Mouse (Mus musculus): ENCODE results near the gene Pusl1. TPM values are rescaled to one million over a fixed set of nuclear protein-coding genes. Genes with fewer than 3 reads are reported as not detected.

The Pusl1 gene
- 2.3 and 5.9 TPM in 2 replicates for total RNA-seq (2015; ENCODE audit: low replicate concordance)
- total RNA-seq (2017; ENCODE audit: low replicate concordance), result 2.2 and 5.3 TPM in 2 replicates

DNA sequence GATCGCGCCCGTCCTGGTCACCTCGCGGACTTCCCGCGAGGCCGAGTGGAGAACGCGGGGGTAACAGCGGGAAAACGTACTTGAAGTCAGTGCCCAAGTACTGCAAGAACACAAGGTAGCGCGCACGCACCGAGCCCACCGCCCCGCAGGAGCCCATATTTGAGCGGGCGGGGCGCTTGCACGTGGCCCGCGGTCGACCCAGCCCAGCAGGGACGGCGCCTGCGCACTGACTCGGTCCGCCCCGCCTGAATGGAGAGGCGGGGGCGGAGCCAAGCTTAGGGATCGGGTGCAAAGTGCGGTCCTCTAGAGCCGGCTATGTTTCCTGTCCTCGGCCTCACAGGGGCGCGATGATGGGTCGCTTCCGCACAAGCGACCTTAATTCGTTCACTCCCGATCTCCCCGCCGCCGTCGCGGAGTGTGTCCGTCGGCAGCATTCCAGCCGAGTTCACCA, at the start of gene Pusl1, which contains the start of gene Acap3:
Gene Pusl1, minus strand, starts transcription at position 231 of the 451 bp plus-strand sequence.
Gene Acap3, plus strand, starts transcription at position 272 of the 451 bp plus-strand sequence.
- peak; percentile 69 for ATAC-seq (replicated peaks; ENCODE audit: low FRiP score, poor library complexity, severe bottlenecking)

DNA sequence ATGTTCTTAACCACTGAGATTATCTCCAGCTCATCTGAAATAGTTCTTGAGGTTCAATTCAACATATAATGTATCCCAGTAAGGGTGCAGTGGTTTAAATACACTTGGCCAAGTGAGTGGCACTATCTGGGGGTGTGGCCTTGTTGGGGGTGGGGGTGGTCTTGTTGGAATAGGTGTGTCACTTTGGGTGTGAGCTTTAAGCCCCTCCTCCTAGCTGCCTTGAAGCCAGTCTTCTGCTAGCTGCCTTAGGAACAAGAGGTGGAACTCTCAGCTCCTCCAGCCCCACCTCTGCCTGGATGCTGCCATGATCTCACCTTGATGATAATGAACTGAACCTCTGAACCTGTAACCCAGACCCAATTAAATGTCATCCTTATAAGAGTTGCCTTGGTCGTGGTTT, 40.5 kb upstream of the Pusl1 start:
- no peak for ATAC-seq (replicated peaks; ENCODE audit: low FRiP score, poor library complexity, severe bottlenecking)

DNA sequence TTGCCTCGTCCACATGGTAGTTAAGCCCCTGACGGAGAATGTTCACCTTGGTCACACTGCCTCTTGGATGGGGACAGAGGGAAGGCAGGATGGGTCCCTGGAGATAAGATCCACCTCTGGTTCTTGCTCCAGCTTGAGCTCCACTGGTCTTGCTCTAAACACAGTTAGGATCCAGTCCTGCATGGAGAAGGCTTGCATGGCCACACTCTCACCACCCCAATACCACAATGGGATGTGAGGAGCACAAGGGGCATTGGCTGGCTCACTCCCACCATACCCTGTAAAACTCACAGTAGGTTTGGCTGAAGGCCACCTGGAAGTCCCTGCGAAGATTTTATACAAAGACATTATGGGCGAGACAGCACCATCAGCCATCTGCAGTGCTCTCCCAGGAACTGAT, 17.2 kb upstream of the Pusl1 start:
- ATAC-seq (replicated peaks; ENCODE audit: low FRiP score, poor library complexity, severe bottlenecking), result no peak

DNA sequence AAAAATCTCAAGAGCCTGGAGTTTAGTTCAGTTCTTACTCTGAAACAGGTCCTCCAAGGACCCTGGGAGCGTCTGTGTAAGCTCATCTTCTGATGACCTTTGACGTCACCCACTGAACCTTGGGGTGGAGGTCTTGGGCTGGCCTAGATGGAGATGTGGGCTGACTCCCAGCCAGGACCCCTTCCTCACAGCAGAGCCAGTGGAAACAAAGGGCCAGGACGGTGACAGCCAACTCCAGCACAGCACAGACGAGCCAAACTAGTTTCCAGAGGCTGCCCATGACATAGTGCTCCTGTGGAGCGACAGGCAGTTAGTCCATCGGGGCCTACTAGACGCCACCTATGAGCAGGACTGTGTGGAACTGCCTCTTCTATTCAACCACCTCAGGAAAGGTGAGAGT, 16.7 kb upstream of the Pusl1 start:
- no peak for ATAC-seq (replicated peaks; ENCODE audit: low FRiP score, poor library complexity, severe bottlenecking)

DNA sequence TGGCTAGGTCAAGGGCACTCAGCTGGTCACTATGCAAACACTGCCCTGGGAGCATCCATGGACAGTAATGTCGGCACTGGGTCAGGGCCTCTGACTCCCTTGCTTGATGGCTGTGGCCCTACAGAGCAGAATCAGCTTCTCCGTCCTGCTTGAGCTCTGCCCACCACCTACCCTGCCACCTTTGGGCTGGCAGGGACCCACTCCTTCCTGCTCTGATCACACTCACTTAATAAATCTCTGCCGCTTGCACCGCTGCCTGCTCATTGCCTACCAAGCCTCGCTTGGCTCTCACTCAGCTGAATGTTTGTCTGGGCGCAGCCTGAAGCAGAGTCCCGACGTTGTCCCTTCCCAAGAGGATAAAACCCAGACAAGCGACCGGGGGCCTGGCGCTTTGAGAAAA, 15.4 kb upstream of the Pusl1 start:
- ATAC-seq (replicated peaks; ENCODE audit: low FRiP score, poor library complexity, severe bottlenecking), result no peak

DNA sequence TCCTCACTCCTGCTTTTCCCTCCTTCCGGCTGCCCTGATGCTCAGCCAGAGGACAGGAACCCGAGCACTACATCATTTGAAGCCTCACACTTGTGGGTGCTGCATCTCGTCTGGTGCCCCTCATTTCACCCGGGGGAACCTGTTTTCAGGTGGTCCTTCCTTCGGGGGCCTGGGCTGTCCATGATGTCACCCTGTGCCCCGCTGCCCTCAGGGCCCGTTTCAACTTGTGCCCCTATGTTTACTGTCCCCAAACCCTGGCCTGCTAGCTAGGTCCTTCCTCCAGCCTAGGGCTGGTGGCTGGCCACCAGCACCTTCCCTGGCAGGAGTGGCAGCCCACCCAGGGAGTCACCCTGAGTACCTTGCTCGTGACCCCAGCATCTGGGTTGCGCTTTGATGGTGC, 14.5 kb upstream of the Pusl1 start:
- ATAC-seq (replicated peaks; ENCODE audit: low FRiP score, poor library complexity, severe bottlenecking), result no peak

DNA sequence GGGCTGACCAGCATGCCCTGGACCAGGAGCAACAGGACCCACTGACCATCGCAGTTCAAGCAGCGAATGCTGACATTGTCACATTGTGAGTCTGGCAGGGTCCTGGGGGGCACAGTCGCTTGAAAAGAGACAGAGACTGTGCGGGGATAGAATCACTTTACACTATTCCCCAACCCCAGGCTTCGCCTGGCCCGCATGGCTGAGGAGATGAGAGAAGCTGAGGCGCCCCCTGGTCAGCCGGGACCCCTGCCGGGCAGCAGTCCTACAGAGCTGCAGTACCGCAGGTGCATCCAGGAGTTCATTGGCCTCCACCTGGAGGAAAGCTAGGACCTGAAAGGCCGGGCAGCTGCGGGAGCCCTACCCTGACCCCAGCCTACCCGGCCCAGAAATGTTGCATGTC, 14.1 kb upstream of the Pusl1 start:
- no peak for ATAC-seq (replicated peaks; ENCODE audit: low FRiP score, poor library complexity, severe bottlenecking)

DNA sequence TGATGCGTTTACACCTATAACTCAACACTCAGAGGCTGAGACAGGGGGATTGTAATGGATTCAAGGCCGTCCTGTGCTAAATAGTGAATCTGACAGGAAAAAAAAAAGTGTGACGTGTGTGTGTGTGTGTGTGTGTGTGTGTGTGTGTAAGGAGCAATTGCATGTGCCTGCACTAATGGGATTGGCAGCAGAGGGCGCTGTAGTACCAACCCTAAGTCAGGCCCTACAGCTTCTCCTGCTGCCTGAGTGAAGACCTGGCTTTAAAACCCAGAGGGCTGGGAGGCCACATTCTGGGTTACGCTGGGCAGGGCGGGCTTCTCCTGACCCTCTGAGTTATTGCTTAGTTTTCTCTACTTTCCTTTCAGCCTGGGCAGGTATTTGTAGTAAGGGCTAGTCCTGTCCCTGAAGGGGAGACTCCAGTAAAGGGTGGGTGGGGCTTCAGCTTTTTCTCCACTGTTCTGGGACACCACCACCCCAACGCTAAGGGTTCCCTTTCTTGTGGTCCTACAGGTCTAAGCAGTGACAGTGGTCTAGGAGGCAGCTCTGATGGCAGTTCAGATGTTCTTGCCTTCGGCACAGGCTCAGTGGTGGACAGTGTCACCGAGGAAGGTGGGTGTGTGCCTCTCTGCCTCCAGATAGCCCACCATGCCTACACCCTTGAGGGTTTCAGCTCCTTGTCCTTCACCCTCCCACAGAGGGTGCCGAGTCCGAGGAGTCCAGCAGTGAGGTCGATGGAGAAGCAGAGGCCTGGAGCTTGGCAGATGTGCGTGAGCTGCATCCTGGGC, 12.9 kb upstream of the Pusl1 start:
- no peak for ATAC-seq (replicated peaks; ENCODE audit: low FRiP score, poor library complexity, severe bottlenecking)

DNA sequence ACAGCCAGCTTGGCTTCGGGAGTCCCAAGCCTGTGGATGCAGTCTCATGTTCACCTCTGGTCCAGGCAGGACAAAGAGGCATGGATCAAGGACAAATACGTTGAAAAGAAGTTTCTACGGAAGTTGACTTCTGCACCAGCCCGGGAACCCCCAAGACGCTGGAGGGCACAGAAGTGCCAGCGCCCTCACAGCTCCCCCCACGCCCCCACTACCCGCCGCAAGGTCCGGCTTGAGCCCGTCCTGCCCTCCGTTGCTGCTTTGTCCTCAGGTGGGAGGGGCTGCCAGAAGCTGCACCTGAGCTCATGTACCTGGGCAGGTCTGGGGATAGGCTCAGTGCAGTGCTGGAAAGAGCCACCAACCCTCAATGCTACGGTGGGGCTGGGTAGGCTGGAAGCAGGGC, 11.7 kb upstream of the Pusl1 start:
- no peak for ATAC-seq (replicated peaks; ENCODE audit: low FRiP score, poor library complexity, severe bottlenecking)

DNA sequence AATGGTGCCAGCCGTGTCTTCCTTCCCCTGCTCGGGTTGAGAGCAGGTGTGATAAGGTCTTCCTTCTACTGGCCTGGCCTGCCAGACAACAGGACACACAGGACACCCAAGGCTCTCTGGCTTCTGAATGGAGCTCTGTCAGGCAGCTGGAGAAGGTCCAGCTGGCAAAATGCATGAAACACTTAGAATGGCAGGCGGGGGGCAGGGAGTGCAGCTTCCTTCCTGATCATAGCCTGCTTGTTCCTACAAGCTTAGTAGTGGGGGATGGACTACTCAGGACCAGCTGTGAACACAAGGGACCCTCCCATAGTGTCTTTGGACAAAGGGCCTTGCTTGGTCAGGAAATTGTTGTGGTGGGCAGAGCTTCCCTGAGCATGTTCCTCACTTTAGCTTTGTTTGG, 9.6 kb upstream of the Pusl1 start:
- no peak for ATAC-seq (replicated peaks; ENCODE audit: low FRiP score, poor library complexity, severe bottlenecking)

DNA sequence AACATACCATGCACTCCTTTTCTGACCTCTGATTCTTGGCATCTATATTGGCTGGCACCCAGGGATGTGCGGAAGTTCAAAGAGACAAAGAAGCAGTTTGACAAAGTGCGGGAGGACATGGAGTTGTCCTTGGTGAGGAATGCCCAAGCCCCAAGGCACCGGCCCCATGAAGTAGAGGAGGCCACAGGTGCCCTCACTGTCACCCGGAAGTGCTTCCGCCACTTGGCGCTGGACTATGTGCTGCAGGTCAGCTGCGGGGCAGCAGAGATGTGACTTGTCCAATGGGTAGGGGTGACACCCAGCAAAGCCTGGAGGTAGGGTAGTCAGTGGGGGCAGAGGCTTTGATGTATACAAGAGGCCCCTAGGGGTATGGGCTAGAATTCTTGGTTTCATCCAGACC, 7.8 kb upstream of the Pusl1 start:
- no peak for ATAC-seq (replicated peaks; ENCODE audit: low FRiP score, poor library complexity, severe bottlenecking)

DNA sequence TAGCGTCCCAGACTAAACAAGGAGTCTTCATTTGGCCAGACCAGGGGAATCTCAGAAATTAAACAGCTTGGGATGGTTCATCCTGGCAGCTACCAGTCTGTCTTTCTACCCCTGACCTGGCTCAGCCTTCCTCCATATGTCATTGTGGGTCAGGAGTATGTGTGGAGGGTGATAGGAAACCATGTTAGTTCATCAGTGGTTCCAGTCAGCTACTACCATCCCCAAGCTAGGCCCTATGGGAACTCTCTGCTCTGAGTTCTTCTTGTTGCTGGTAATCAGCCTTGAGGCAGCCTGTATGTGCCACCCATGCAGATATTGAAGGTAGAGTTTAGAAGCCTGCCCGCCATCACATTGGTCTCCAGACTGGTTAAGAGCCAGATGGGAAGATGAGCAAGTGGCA, 6.7 kb upstream of the Pusl1 start:
- no peak for ATAC-seq (replicated peaks; ENCODE audit: low FRiP score, poor library complexity, severe bottlenecking)

DNA sequence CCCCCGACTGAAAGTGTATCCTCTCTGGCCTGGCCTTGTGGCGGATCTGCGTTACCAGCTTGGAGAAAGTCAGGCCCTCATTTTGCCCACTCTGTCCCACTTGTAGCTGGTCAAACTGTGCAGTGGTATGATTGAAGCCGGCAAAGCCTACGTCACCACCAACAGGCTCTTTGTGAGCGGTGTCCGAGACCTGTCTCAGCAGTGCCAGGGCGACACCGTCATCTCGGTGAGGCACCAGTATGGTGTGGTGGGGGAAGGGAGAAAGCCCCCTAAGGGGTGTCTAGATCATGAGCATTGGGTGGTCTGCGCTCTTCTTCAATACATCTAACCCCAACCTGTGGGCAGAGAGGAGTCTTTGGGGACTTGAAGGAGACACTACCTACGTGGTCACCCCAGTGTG, 4.9 kb upstream of the Pusl1 start:
- ATAC-seq (replicated peaks; ENCODE audit: low FRiP score, poor library complexity, severe bottlenecking), result no peak

DNA sequence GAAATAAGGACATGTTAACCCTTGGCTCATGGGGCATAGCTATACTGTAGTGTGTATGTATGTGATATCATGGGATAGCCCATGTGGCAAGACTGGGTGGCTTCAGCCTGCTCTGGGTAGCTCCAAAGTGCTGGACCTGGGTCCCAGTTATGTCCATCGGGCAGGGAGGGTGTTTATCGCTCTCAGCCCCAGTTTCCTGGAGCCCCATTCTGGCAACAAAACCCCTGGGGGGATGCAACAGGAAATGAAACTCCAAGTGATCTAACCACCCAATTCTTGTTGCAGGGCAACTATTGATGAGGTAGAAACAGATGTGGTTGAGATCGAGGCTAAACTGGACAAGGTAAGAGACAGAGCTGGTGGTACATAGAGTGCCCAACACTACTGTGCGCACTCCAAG, 4.2 kb upstream of the Pusl1 start:
- no peak for ATAC-seq (replicated peaks; ENCODE audit: low FRiP score, poor library complexity, severe bottlenecking)

DNA sequence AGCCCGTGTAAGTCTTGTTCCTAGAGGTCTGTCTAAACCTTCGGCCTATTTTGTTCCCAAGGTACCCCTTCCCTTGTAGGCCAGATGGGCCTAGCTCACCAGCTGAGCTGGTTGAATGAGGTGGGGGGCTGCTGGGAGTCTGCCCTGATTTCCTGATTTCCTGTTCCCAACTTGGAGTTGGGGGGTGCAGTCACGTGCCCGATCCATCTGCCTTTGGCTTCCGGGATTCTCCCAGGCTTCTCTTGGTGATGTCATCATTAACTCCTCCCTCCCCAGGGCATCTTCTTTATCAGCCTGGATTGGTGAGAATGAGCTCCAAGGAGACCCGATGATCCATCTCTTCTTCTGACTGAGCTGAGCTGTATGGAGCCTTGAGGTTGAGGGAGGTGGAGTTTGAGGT, 3.6 kb upstream of the Pusl1 start:
- no peak for ATAC-seq (replicated peaks; ENCODE audit: low FRiP score, poor library complexity, severe bottlenecking)

DNA sequence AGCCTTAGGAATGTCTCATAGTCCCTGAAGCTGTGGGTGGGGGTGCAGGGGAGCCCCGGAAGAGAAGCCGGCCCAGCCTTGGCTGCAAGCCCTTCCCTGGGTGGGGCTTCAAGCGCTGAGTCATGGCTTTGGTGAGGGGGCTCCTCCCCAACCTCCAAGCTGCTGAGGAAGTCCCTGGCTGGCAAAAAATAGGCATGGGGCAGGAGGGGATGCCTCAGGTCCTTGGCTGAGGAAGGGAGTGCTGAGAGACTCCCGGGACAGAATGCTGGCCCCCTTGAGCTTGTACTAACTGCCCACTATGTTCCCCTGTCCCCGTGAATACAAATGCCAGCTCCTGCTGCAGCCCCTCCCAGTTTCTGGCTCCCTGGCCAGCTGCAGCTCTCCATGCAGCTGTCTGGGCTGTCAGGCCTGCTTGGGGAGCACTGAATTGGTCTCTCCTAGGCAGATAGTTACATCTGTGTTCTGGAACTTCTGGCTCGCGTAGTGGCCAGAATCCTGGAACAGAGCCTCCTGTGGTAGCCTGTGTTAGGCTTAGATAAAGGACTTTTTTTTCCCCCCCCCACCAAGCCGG, 2.8 kb upstream of the Pusl1 start:
- peak; percentile 68 for ATAC-seq (replicated peaks; ENCODE audit: low FRiP score, poor library complexity, severe bottlenecking)

DNA sequence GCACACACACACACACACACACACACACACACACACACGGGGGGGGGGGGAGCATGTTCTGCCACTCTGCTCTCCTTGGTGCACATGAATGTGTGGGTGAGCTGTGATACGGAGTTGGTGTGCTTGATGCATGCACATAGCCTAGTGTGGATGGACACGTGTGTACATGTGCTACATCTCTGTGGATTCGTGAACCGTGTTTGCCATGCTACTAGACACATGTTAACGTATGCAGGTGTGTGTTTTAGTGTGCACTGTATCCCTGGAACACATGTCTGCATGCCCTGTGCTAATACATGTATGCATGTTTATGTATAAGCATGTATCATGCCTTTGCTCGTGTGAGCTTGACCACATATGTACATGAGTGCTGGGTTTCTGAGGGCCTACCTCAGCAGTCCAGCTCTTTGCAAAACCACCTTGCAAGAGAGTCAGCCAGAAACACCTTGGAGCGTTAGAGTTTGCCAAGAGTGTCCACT, 1.7 kb upstream of the Pusl1 start:
- no peak for ATAC-seq (replicated peaks; ENCODE audit: low FRiP score, poor library complexity, severe bottlenecking)

DNA sequence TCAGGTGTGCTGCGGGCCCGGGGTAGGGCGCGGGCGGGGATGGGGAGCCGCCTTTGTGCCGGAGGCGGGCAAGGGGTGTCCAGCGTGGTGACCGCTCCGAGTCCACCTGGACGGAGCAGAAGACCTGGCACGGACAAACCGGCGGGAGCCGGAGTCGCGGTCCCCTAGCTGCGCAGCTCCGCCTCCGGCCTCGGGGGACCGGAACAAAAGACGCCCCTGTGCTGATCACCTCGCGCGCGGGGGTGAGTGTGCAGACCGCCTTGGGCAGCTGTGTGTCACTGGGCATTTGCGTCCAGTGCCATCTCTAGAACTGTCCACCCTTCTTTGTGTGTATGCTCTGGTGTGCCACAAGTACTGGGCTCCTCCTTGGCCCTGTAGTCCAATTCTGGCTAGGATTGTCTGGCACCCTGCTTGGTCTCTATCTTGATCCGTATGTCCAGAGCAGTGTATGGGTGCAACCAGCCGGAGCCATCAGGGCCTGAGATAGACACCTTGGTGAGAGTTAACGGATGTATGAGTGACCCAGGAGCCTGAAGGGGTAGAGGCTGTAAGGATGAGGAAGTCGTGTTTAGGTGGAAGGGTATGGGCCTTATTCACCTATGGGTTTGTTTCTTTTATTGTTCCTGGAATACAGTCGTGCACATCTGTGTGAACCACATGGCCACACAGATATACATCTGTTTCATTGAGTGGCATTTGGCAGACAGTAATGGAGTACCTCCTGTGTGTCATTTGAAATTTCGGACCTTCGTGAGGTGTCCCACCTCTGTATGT, 1.0 kb upstream of the Pusl1 start:
- ATAC-seq (replicated peaks; ENCODE audit: low FRiP score, poor library complexity, severe bottlenecking), result peak; percentile 7

DNA sequence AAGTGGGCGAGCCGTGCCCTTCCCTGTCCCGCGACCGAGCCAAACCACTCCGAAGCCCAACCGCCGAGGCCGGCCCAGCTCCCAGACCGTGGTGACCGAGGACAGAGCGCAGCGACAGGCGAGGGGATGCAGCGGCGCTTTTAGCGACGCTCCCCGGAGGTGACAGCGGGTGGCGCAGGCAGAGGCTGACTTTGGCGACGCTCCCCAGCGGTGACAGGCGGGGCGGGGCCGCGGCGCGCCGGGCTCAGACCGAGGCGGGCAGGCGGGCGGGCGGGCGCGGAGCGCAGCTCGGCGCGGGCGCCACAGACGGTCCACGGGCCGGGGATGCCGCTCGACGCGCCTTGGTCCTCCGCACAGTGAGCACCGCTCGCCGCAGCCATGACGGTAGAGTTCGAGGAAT, 436 bp upstream of the Pusl1 start:
- peak; percentile 62 for ATAC-seq (replicated peaks; ENCODE audit: low FRiP score, poor library complexity, severe bottlenecking)

DNA sequence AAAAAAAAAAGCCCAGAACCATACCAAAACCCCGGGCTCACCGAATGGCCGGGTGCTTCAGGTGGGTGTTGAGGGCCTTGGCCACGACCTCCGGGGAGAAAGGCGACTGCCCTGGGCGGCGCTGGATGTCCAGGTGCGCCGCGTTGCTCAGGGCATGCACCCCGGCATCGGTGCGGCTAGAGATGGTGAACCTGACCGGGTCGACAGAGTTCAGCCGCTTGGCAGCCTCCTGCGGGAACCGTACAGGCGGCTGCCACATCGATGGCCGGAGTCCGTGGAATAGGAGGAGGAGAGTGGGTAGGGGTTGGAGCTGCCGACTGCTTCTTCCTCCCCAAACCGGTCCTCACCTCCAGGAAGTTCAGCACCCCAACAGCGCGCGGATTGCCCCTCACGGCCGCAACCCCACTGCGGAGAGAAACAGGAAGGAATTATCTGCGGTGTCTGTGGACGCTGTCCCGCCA, 540 bp downstream of the Pusl1 start:
- no peak for ATAC-seq (replicated peaks; ENCODE audit: low FRiP score, poor library complexity, severe bottlenecking)

DNA sequence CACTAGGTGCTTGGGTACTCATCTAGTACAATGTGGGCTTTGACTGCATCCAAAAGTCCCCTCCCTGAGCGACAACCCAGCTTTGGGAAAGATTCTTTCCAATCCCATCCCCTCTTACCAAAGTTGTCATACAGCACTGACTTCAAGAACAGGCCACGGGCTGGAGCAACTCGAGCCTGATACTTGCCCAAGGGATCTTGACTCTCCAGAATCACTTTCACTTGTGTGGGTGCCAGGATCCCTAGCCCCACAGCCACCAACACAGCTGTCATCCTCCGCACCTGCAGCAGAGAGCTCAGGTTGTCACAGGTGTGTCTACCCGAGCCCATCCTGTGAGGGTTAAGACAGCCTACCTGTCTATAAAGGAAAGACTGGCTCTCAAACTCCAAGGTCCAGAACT, 2.3 kb downstream of the Pusl1 start:
- no peak for ATAC-seq (replicated peaks; ENCODE audit: low FRiP score, poor library complexity, severe bottlenecking)

All from erythroblast, adult 5-6 weeks (primary cell).